18 mouse cellular contexts compared by ENCODE assay signal in genomic region chr2:29926542-29926941, GRCm38 (mm10). TPM values are rescaled to one million over a fixed set of nuclear protein-coding genes. Genes with fewer than 3 reads are reported as not detected.
DNase-seq lines count a peak whose midpoint lies in the region; ATAC-seq and TF ChIP-seq lines count a peak whose summit lies in the region.
"Had no signal": no experiment of that assay in that cellular context is flagged by ENCODE, and none has a peak within 500 bp of the region (broad histone marks: within the 10 kb centered on the region; RNA-seq: fewer than 3 reads in every experiment).

No protein-coding gene starts in this region.

- WGBS in kidney, adult 2 months = 52% methylated on average over 5 of the region's 5 CpGs
- WGBS in kidney, embryonic 14.5 days = 89% methylated on average over 5 of the region's 5 CpGs
- 94% methylated on average over 5 of the region's 5 CpGs for WGBS in forebrain, embryonic 15.5 days

- no peak for TF ChIP-seq CTCF in kidney, adult 2 months (conservative IDR thresholded peaks at IDR 0.05; ENCODE audit: insufficient read depth, insufficient read length, low read depth, low read length)

- no peak overlapping the region for H3K4me3 ChIP-seq in kidney, adult 2 months (ENCODE audit: insufficient read depth, low read depth, low read length)
- H3K4me3 ChIP-seq in kidney, embryonic 14.5 days (ENCODE audit: low read length) = no peak overlapping the region
- no peak overlapping the region for H3K4me3 ChIP-seq in forebrain, embryonic 15.5 days
- H3K4me3 ChIP-seq: embryonic facial prominence, embryonic 13.5 days; forebrain, embryonic 10.5 days; heart, embryonic 12.5 days; hindbrain, embryonic 15.5 days had no signal

- H3K9ac ChIP-seq in kidney, embryonic 14.5 days (ENCODE audit: low read depth, low read length) = no peak overlapping the region
- H3K9ac ChIP-seq in forebrain, embryonic 15.5 days (replicated peaks) = no peak overlapping the region
- H3K9ac ChIP-seq: embryonic facial prominence, embryonic 13.5 days; heart, embryonic 12.5 days; hindbrain, embryonic 15.5 days had no signal

- no peak overlapping the region for H3K27ac ChIP-seq in kidney, adult 2 months (ENCODE audit: insufficient read depth, low read depth, low read length)
- no peak overlapping the region for H3K27ac ChIP-seq in kidney, embryonic 14.5 days (ENCODE audit: low read depth, low read length)
- no peak overlapping the region for H3K27ac ChIP-seq in forebrain, embryonic 15.5 days (replicated peaks)
- H3K27ac ChIP-seq: embryonic facial prominence, embryonic 13.5 days; forebrain, embryonic 10.5 days; hindbrain, embryonic 15.5 days had no signal

- no peak overlapping the region for H3K4me2 ChIP-seq in kidney, embryonic 14.5 days (replicated peaks; ENCODE audit: low read depth, low read length)
- H3K4me2 ChIP-seq in forebrain, embryonic 15.5 days (replicated peaks) = no peak overlapping the region
- H3K4me2 ChIP-seq: embryonic facial prominence, embryonic 13.5 days; heart, embryonic 12.5 days; hindbrain, embryonic 15.5 days had no signal

- no peaks in the 10 kb centered on the region for H3K27me3 ChIP-seq in kidney, adult 2 months (replicated peaks; ENCODE audit: control insufficient read depth, insufficient read depth, low read length)
- no peaks in the 10 kb centered on the region for H3K27me3 ChIP-seq in kidney, embryonic 14.5 days (ENCODE audit: control insufficient read depth, insufficient read depth, low read length)
- H3K27me3 ChIP-seq in forebrain, embryonic 15.5 days = no peaks in the 10 kb centered on the region
- H3K27me3 ChIP-seq: embryonic facial prominence, embryonic 13.5 days; heart, embryonic 12.5 days; hindbrain, embryonic 15.5 days had no signal

- 0 out of 2 replicates have a peak, but pooled peaks cover 3% of the 10 kb centered on the region for H3K4me1 ChIP-seq in kidney, adult 2 months (ENCODE audit: control insufficient read depth, insufficient read depth, low read length)
- no peaks in the 10 kb centered on the region for H3K4me1 ChIP-seq in kidney, embryonic 14.5 days (ENCODE audit: control insufficient read depth, insufficient read depth, low read length)
- H3K4me1 ChIP-seq in forebrain, embryonic 15.5 days = no peaks in the 10 kb centered on the region
- H3K4me1 ChIP-seq: embryonic facial prominence, embryonic 13.5 days; forebrain, embryonic 10.5 days; hindbrain, embryonic 15.5 days had no signal

- no peaks in the 10 kb centered on the region for H3K9me3 ChIP-seq in kidney, embryonic 14.5 days (ENCODE audit: control insufficient read depth, low read length)
- no peaks in the 10 kb centered on the region for H3K9me3 ChIP-seq in forebrain, embryonic 15.5 days
- H3K9me3 ChIP-seq: embryonic facial prominence, embryonic 13.5 days; forebrain, embryonic 10.5 days; G1E; heart, embryonic 12.5 days; hindbrain, embryonic 15.5 days had no signal

- ATAC-seq in kidney, embryonic 14.5 days (ENCODE audit: low FRiP score, low TSS enrichment) = no peak
- no peak for ATAC-seq in forebrain, embryonic 15.5 days (replicated peaks)
- no peak for ATAC-seq in CD4-positive, CD25-positive, alpha-beta regulatory T cell, adult 4 months
- ATAC-seq: forebrain, embryonic 14.5 days had no signal

- H3K36me3 ChIP-seq in kidney, adult 2 months (ENCODE audit: control insufficient read depth, insufficient read depth, low read length) = no peaks in the 10 kb centered on the region; the same call in 1 of the 2 replicates
- H3K36me3 ChIP-seq in kidney, embryonic 14.5 days (ENCODE audit: control insufficient read depth, insufficient read depth, low read length) = peaks cover 94% of the 10 kb centered on the region
- H3K36me3 ChIP-seq in forebrain, embryonic 15.5 days = peaks cover 91% of the 10 kb centered on the region

- DNase-seq in kidney, adult 2 months = peak; percentile 94
- DNase-seq in kidney, adult 8-10 months = peak; percentile 86 to 90
- peak; percentile 67 for DNase-seq in kidney, postnatal 14 days
- DNase-seq in embryo, embryonic 9.5 days (ENCODE audit: extremely low spot score) = no peak
- DNase-seq: adrenal gland, postnatal 14 days; cerebellum, adult 11-12 months; cerebellum, adult 9-10 months; cerebellum, postnatal 25 days; heart, postnatal 36 days had no signal

- no peak for TF ChIP-seq POLR2A in kidney, adult 2 months (IDR thresholded peaks at IDR 0.05; ENCODE audit: low read depth, low read length)

RNA-seq across cellular contexts. Expression of gene Gle1, which starts 8.7 kb away (rescaled TPM):
- 21.1 and 25.4 TPM in 2 replicates for polyA plus RNA-seq in kidney, adult 2 months (2012; rRNA removed)
- polyA plus RNA-seq in kidney, embryonic 14.5 days (2014; fragmentation: Nextera tagmentation; extraction: Ambion mirVana) = 43.8 and 57.9 TPM in 2 replicates
- polyA plus RNA-seq in forebrain, embryonic 15.5 days (2015; fragmentation: Nextera tagmentation; extraction: Ambion mirVana) = 92.6 and 95.7 TPM in 2 replicates
- 10 to 100 TPM; 61.6 to 82.4 TPM for polyA plus RNA-seq in CD4-positive, CD25-positive, alpha-beta regulatory T cell, adult 4 months (2017; shearing (Covaris generic))

RNA-seq across cellular contexts. Expression of gene Odf2, which starts 37.5 kb away (rescaled TPM):
- polyA plus RNA-seq in kidney, adult 2 months (2012; rRNA removed) = 17.6 and 21.5 TPM in 2 replicates
- 43.8 and 79.9 TPM in 2 replicates for polyA plus RNA-seq in kidney, embryonic 14.5 days (2014; fragmentation: Nextera tagmentation; extraction: Ambion mirVana)
- 67.9 and 74.8 TPM in 2 replicates for polyA plus RNA-seq in forebrain, embryonic 15.5 days (2015; fragmentation: Nextera tagmentation; extraction: Ambion mirVana)
- polyA plus RNA-seq in CD4-positive, CD25-positive, alpha-beta regulatory T cell, adult 4 months (2017; shearing (Covaris generic)) = 10 to 100 TPM; 47.1 to 62.9 TPM

RNA-seq across cellular contexts. Expression of gene Sptan1, which starts 38.8 kb away (rescaled TPM):
- 237 and 250 TPM in 2 replicates for polyA plus RNA-seq in kidney, adult 2 months (2012; rRNA removed)
- polyA plus RNA-seq in kidney, embryonic 14.5 days (2014; fragmentation: Nextera tagmentation; extraction: Ambion mirVana) = 121 and 136 TPM in 2 replicates
- polyA plus RNA-seq in forebrain, embryonic 15.5 days (2015; fragmentation: Nextera tagmentation; extraction: Ambion mirVana) = 224 and 227 TPM in 2 replicates
- polyA plus RNA-seq in CD4-positive, CD25-positive, alpha-beta regulatory T cell, adult 4 months (2017; shearing (Covaris generic)) = 100 to 1,000 TPM in 1 of 2 experiments, 10 to 100 TPM in 1; 70.4 to 103 TPM

RNA-seq across cellular contexts. Expression of gene Cercam, which starts 57.6 kb away (rescaled TPM):
- polyA plus RNA-seq in kidney, adult 2 months (2012; rRNA removed) = 2.3 and 3.3 TPM in 2 replicates
- 8.9 and 15.6 TPM in 2 replicates for polyA plus RNA-seq in kidney, embryonic 14.5 days (2014; fragmentation: Nextera tagmentation; extraction: Ambion mirVana)
- 6.8 and 7.2 TPM in 2 replicates for polyA plus RNA-seq in forebrain, embryonic 15.5 days (2015; fragmentation: Nextera tagmentation; extraction: Ambion mirVana)
- polyA plus RNA-seq in CD4-positive, CD25-positive, alpha-beta regulatory T cell, adult 4 months (2017; shearing (Covaris generic)) = under 1 TPM; 0.20 to 0.87 TPM
